Mouse (Mus musculus) neural tube, embryonic 12.5 days (tissue): ENCODE results near the gene Fry. TPM values are rescaled to one million over a fixed set of nuclear protein-coding genes. Genes with fewer than 3 reads are reported as not detected.

Experiments
- ATAC-seq: fragments of 200-750 bp; cut with Nextera tagmentation; 2 replicates; pipeline ENCODE4 v1.8.0; 2017; ENCODE audit warnings: low read depth, mild to moderate bottlenecking, moderate TSS enrichment, moderate library complexity; ENCODE audit not compliant: low FRiP score
- H3K27ac ChIP-seq: fragments of 300-500 bp; sonication (generic); 2 replicates; pipeline ENCODE4 v1.5.1; 2016
- H3K27me3 ChIP-seq: fragments of 300-500 bp; sonication (generic); replicated peaks from 2 replicates; pipeline ENCODE4 v1.6.1; 2016; ENCODE audit warnings: mild to moderate bottlenecking
- H3K36me3 ChIP-seq: fragments of 300-500 bp; sonication (generic); 2 replicates; pipeline ENCODE4 v1.6.1; 2016; ENCODE audit warnings: mild to moderate bottlenecking
- H3K4me1 ChIP-seq: fragments of 300-500 bp; sonication (generic); 2 replicates; pipeline ENCODE4 v1.6.1; 2016
- H3K4me2 ChIP-seq: fragments of 300-500 bp; sonication (generic); replicated peaks from 2 replicates; pipeline ENCODE4 v1.6.1; 2016; ENCODE audit warnings: mild to moderate bottlenecking
- H3K4me3 ChIP-seq: fragments of 300-500 bp; sonication (generic); 2 replicates; pipeline ENCODE4 v1.5.1; 2016
- H3K9ac ChIP-seq: fragments of 300-500 bp; sonication (generic); 2 replicates; pipeline ENCODE4 v1.6.1; 2016; ENCODE audit warnings: mild to moderate bottlenecking
- H3K9me3 ChIP-seq: fragments of 300-500 bp; sonication (generic); 2 replicates; pipeline ENCODE4 v1.6.1; 2016; ENCODE audit warnings: mild to moderate bottlenecking
- WGBS: fragments of 180-500 bp; shearing (Covaris S2); methylation state at CpG from one replicate; pipeline ENCODE4 v1.1.7; 2016; 5-methylcytosine and 5-hydroxymethylcytosine counted together
- polyA plus RNA-seq: library from polyadenylated mRNA; unstranded; fragments of >200 nt; fragmentation: Nextera tagmentation; extraction: Ambion mirVana; gene quantifications from 2 replicates; pipeline ENCODE4 v1.2.1, GENCODE M21; 2016

The Fry gene
- polyA plus RNA-seq, 1 experiment from 2014 or later = 31.9 TPM

GRCm38 (mm10) chr5:150157682-150158081, 39.2 kb downstream of the Fry start:
- Histone ChIP-seq H3K9ac (no peak overlapping the region), H3K4me2 (no peak overlapping the region), H3K27ac (no peak overlapping the region), H3K27me3 (no peaks in the 10 kb centered on the region), H3K36me3 (no peaks in the 10 kb centered on the region), H3K4me3 (no peak overlapping the region), H3K9me3 (no peaks in the 10 kb centered on the region), H3K4me1 (no peaks in the 10 kb centered on the region; the same call in 1 of the 2 replicates)
- no peak for ATAC-seq
- WGBS = 33% methylated on average over 6 of the region's 6 CpGs

DNA sequence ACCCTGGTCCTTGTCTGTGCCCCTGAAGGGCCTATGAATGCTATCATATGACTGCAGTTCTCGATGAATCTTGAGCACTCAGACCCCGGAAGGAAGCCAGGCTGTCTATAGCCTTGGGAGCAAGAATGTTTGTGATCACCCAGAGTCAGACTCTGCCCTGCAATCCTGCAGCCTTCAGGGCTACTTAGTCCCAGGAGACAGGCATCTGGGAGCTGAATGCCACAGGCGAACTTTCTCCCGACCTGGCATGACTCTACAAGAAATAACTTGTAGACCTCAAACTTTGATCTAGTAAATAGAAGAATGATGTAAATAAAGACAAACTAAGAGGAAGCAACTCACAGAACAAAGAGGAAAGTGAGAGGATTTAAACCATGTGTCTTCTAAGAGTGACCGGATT, 40.7 kb downstream of the Fry start:
- ATAC-seq = no peak
- Histone ChIP-seq H3K27me3 (no peaks in the 10 kb centered on the region), H3K36me3 (no peaks in the 10 kb centered on the region), H3K4me2 (no peak overlapping the region), H3K9ac (no peak overlapping the region), H3K9me3 (no peaks in the 10 kb centered on the region), H3K4me3 (no peak overlapping the region), H3K27ac (no peak overlapping the region), H3K4me1 (no peaks in the 10 kb centered on the region; the same call in 1 of the 2 replicates)
- 57% methylated on average over 5 of the region's 5 CpGs for WGBS

GRCm38 (mm10) chr5:150161193-150161592, 42.7 kb downstream of the Fry start:
- Histone ChIP-seq H3K9ac (no peak overlapping the region), H3K4me3 (no peak overlapping the region), H3K9me3 (no peaks in the 10 kb centered on the region), H3K27me3 (no peaks in the 10 kb centered on the region), H3K4me1 (no peaks in the 10 kb centered on the region; the same call in 1 of the 2 replicates), H3K27ac (no peak overlapping the region), H3K4me2 (no peak overlapping the region), H3K36me3 (no peaks in the 10 kb centered on the region)
- 86% methylated on average over 6 of the region's 6 CpGs for WGBS
- ATAC-seq = no peak

- Histone ChIP-seq H3K27me3 (no peaks in the 10 kb centered on the region), H3K4me1 (no peaks in the 10 kb centered on the region; the same call in 1 of the 2 replicates), H3K9me3 (no peaks in the 10 kb centered on the region), H3K27ac (no peak overlapping the region), H3K36me3 (no peaks in the 10 kb centered on the region), H3K9ac (no peak overlapping the region), H3K4me2 (no peak overlapping the region), H3K4me3 (no peak overlapping the region)
- 88% methylated on average over 5 of the region's 5 CpGs for WGBS
- no peak for ATAC-seq
Measured at GRCm38 (mm10) chr5:150161898-150162297, 43.5 kb downstream of the Fry start.

GRCm38 (mm10) chr5:150164671-150165070, 46.2 kb downstream of the Fry start:
- Histone ChIP-seq H3K27ac (no peak overlapping the region), H3K4me3 (no peak overlapping the region), H3K4me2 (no peak overlapping the region), H3K9me3 (no peaks in the 10 kb centered on the region), H3K36me3 (no peaks in the 10 kb centered on the region), H3K4me1 (no peaks in the 10 kb centered on the region; the same call in 1 of the 2 replicates), H3K27me3 (no peaks in the 10 kb centered on the region), H3K9ac (no peak overlapping the region)
- no peak for ATAC-seq
- 83% methylated on average over 3 of the region's 3 CpGs for WGBS

DNA sequence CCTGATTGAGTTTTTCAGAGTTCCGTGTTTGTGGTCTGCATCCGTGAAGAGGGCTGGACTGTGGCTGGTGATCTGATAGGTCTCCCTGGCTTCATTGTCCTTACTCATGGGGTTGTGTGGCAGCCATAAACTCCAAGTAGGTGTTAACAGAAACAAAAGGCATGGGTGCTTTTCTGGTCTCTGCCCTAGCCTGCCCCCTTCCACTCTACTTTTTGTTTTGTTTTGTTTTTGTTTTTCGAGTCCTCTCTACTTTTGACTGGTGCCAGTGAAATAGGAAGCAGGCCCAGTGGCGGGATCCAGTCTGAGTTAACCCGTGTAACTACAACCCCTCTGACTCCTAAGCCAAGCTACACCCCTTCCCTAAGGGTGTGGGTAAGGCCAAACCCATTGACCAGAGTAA, 48.4 kb downstream of the Fry start:
- Histone ChIP-seq H3K36me3 (no peaks in the 10 kb centered on the region), H3K4me3 (no peak overlapping the region), H3K9me3 (no peaks in the 10 kb centered on the region), H3K4me2 (no peak overlapping the region), H3K4me1 (no peaks in the 10 kb centered on the region), H3K27me3 (no peaks in the 10 kb centered on the region), H3K9ac (no peak overlapping the region), H3K27ac (no peak overlapping the region)
- no peak for ATAC-seq
- WGBS = 88% methylated on average over 5 of the region's 5 CpGs

DNA sequence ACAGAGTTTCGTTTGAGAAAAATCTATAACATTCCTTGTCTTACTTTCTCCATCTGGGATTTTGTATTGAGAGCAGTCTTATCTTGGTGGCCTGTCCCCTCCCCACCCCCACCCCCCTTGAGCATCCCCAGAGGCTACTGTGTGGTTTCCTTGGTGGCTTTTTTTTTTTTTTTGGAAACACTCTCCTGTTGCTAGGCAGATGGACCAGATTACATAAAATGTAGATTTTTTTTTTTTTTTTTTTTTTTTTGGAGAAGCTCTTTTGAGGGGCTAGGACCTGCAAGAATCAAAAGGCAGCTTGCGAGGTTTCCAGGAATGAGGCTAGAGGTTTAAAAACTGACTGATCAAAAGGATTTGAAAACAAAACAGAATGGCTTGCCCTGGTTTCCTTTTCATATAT, 48.8 kb downstream of the Fry start:
- H3K36me3 ChIP-seq = no peaks in the 10 kb centered on the region
- H3K4me1 ChIP-seq = no peaks in the 10 kb centered on the region
- H3K27me3 ChIP-seq = no peaks in the 10 kb centered on the region
- no peak overlapping the region for H3K4me2 ChIP-seq
- H3K27ac ChIP-seq = no peak overlapping the region
- WGBS = 61% methylated on average over 2 of the region's 2 CpGs
- H3K4me3 ChIP-seq = no peak overlapping the region
- no peaks in the 10 kb centered on the region for H3K9me3 ChIP-seq
- no peak for ATAC-seq
- no peak overlapping the region for H3K9ac ChIP-seq

DNA sequence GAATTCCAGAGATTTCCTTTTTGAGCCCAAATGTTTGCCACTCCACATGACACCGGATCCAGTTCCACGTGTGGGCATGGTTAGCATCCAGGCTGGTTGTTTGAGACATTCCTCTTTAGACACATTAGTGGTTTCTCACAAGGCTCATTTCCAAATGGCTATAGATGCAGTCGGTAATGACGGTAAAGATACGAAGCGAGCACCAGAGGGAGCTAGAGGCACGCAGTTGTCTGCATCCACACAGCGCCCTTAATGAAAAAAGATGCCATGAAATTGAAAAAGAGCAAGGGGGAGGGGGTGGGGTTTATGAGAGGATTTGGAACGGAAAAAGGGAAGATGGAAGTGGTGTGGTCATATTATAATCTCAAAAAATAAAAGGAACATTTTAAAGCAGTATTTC, 50.3 kb downstream of the Fry start:
- ATAC-seq = peak; percentile 75
- Histone ChIP-seq H3K27ac (no peak overlapping the region), H3K4me1 (no peaks in the 10 kb centered on the region), H3K4me2 (no peak overlapping the region), H3K9ac (no peak overlapping the region), H3K27me3 (no peaks in the 10 kb centered on the region), H3K9me3 (no peaks in the 10 kb centered on the region), H3K36me3 (no peaks in the 10 kb centered on the region), H3K4me3 (no peak overlapping the region)
- 5% methylated on average over 9 of the region's 9 CpGs for WGBS

- Histone ChIP-seq H3K27ac (no peak overlapping the region), H3K27me3 (no peaks in the 10 kb centered on the region), H3K4me1 (no peaks in the 10 kb centered on the region), H3K9me3 (peaks cover 5% of the 10 kb centered on the region; the same call in 1 of the 2 replicates), H3K4me2 (no peak overlapping the region), H3K9ac (no peak overlapping the region), H3K4me3 (no peak overlapping the region), H3K36me3 (no peaks in the 10 kb centered on the region)
- no peak for ATAC-seq
- WGBS = 64% methylated on average over 10 of the region's 10 CpGs
Measured at GRCm38 (mm10) chr5:150171562-150171961, 53.1 kb downstream of the Fry start.

DNA sequence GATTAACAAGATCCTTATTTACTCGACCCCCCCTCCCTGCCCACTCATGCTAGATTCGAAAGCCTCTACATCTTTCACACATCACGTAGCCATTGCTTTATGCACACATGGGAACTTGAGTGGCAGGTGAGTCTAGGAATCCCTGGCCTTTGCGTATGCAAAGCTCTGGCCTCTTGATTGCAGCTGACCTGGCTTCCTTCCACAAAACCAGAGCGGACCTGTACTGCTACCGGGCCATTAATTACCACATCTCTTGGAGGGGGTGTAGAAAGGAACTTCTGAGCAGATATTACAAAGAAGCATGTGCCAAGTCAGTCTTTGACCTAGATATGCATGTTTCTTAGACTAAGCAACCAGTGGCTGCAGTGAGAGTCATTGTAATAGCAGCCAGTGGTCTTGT, 55.4 kb downstream of the Fry start:
- no peaks in the 10 kb centered on the region for H3K36me3 ChIP-seq
- no peak overlapping the region for H3K9ac ChIP-seq
- no peak for ATAC-seq
- 87% methylated on average over 6 of the region's 6 CpGs for WGBS
- peaks cover 5% of the 10 kb centered on the region; the same call in 1 of the 2 replicates for H3K9me3 ChIP-seq
- H3K27ac ChIP-seq = no peak overlapping the region
- no peak overlapping the region for H3K4me2 ChIP-seq
- no peak overlapping the region for H3K4me3 ChIP-seq
- no peaks in the 10 kb centered on the region for H3K4me1 ChIP-seq
- H3K27me3 ChIP-seq = no peaks in the 10 kb centered on the region

- no peak overlapping the region for H3K4me2 ChIP-seq
- no peaks in the 10 kb centered on the region for H3K4me1 ChIP-seq
- peaks cover 5% of the 10 kb centered on the region; the same call in 1 of the 2 replicates for H3K9me3 ChIP-seq
- no peaks in the 10 kb centered on the region for H3K27me3 ChIP-seq
- no peak overlapping the region for H3K9ac ChIP-seq
- no peak overlapping the region for H3K4me3 ChIP-seq
- H3K36me3 ChIP-seq = no peaks in the 10 kb centered on the region
- no peak for ATAC-seq
- no peak overlapping the region for H3K27ac ChIP-seq
Measured at GRCm38 (mm10) chr5:150174950-150175349, 56.5 kb downstream of the Fry start.

GRCm38 (mm10) chr5:150176251-150177015, 58.0 kb downstream of the Fry start:
- Histone ChIP-seq H3K4me2 (no peak overlapping the region), H3K9ac (no peak overlapping the region), H3K4me1 (no peaks in the 10 kb centered on the region), H3K36me3 (no peaks in the 10 kb centered on the region), H3K27me3 (no peaks in the 10 kb centered on the region), H3K9me3 (peaks cover 5% of the 10 kb centered on the region; the same call in 1 of the 2 replicates), H3K4me3 (no peak overlapping the region), H3K27ac (no peak overlapping the region)
- WGBS = 85% methylated on average over 13 of the region's 13 CpGs
- ATAC-seq = no peak

DNA sequence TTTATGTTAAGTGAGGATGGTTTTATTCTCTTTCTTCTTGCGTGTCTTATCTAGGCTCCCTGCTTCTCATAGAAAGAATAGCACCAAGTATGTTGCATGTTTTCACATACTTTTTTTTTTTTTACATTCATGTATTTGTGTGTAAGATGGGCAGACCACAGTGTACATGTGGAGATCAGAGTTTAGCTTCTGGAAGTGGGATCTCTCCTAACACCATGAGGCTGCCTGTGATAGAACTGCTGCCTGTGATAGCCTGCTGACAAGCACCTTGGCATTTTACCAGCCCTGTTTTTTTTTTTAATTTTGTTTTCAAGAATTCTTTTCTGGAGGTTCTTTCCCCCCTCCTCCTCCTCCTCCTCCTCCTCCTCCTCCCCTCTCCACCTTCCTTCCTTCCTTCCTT, 59.3 kb downstream of the Fry start:
- Histone ChIP-seq H3K27ac (no peak overlapping the region), H3K9me3 (peaks cover 5% of the 10 kb centered on the region; the same call in 1 of the 2 replicates), H3K4me2 (no peak overlapping the region), H3K27me3 (no peaks in the 10 kb centered on the region), H3K9ac (no peak overlapping the region), H3K36me3 (no peaks in the 10 kb centered on the region), H3K4me1 (no peaks in the 10 kb centered on the region), H3K4me3 (no peak overlapping the region)
- WGBS = 85% methylated on average over 1 of the region's 1 CpGs
- ATAC-seq = no peak
